Mouse (Mus musculus) cortical plate, adult 2 months (tissue): Measurements from ENCODE around the gene Slc37a2.

Experiments used
- CTCF ChIP-seq: fragments of 200-500 bp; IDR thresholded peaks from 2 replicates; pipeline ENCODE4 v1.5.1; 2011; ENCODE audit warnings: mild to moderate bottlenecking, control low read depth, low read length; ENCODE audit not compliant: insufficient read depth; ENCODE audit errors: extremely low read depth
- POLR2A ChIP-seq: fragments of 200-500 bp; IDR thresholded peaks from 2 replicates; pipeline ENCODE4 v1.6.1; 2011; ENCODE audit warnings: mild to moderate bottlenecking, low read length, control low read depth; ENCODE audit not compliant: insufficient read depth; ENCODE audit errors: extremely low read depth

DNA sequence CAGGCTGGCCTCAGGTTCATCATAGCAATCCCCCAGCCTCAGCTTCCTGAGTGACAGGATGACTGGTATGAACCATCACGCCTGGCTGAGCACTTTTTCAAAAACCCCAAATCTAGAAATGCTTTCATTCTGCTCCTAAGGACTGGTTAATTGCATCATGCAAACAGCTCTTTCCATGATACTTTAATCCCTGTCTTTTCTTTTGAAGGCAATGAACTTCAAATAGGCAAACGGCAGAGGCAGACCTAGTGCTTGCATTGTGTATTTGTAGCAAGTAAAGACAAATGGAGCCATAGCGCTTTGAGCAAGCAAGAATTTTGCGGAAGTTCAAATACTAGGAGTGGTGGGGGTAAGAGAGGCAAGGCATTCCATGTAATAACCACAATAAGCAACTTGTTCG is 73.9 kb downstream of the Slc37a2 start:
- TF ChIP-seq CTCF (no peak), POLR2A (no peak)
